Mouse (Mus musculus) megakaryocyte progenitor cell, adult 5-6 weeks (primary cell): ENCODE data around the gene Kcnip1. TPM values are rescaled to one million over a fixed set of nuclear protein-coding genes. Genes with fewer than 3 reads are reported as not detected.

Source experiments
- ATAC-seq: replicated peaks from 2 replicates; pipeline ENCODE4 v1.8.0; 2016; ENCODE audit warnings: mild to moderate bottlenecking, moderate TSS enrichment, inconsistent platforms; ENCODE audit not compliant: poor library complexity
- total RNA-seq, 2 experiments: library from RNA; stranded (forward) in 1 of 2; stranded (reverse) in 1 of 2; fragments of 157-497, 149-512 nt in 1 of 2; fragments of 200-1000 nt in 1 of 2; gene quantifications; 2 replicates each; pipeline versions ENCODE4 v1.2.3 to v1.2.4; 2015 to 2017

The Kcnip1 gene
- total RNA-seq, 2 experiments from 2014 or later, result not detected

GRCm38 (mm10) chr11:33845931-33846330 lies 147.0 kb downstream of the Kcnip1 start:
- ATAC-seq, result no peak

- no peak for ATAC-seq
These were observed 149.6 kb downstream of the Kcnip1 start for GRCm38 (mm10) chr11:33843294-33843864.

- ATAC-seq, result no peak
These were observed 153.9 kb downstream of the Kcnip1 start for GRCm38 (mm10) chr11:33839049-33839448.

GRCm38 (mm10) chr11:33829774-33830173 lies 163.2 kb downstream of the Kcnip1 start:
- ATAC-seq, result 0 out of 2 replicates have a peak, but pooled peaks have one; percentile 23

GRCm38 (mm10) chr11:33827829-33828206 lies 165.1 kb downstream of the Kcnip1 start:
- ATAC-seq, result no peak

GRCm38 (mm10) chr11:33827085-33827828 lies 165.7 kb downstream of the Kcnip1 start:
- no peak for ATAC-seq

GRCm38 (mm10) chr11:33824739-33825138 lies 168.2 kb downstream of the Kcnip1 start:
- no peak for ATAC-seq

GRCm38 (mm10) chr11:33821331-33821730 lies 171.6 kb downstream of the Kcnip1 start:
- no peak for ATAC-seq

- no peak for ATAC-seq
These were observed 172.1 kb downstream of the Kcnip1 start for GRCm38 (mm10) chr11:33820876-33821275.

GRCm38 (mm10) chr11:33818861-33819503 lies 174.0 kb downstream of the Kcnip1 start:
- ATAC-seq, result no peak

- no peak for ATAC-seq
These were observed 176.9 kb downstream of the Kcnip1 start for GRCm38 (mm10) chr11:33816020-33816419.

- no peak for ATAC-seq
These were observed 182.8 kb downstream of the Kcnip1 start for GRCm38 (mm10) chr11:33810105-33810504.

GRCm38 (mm10) chr11:33803093-33803492 lies 189.9 kb downstream of the Kcnip1 start:
- no peak for ATAC-seq

- ATAC-seq, result no peak
These were observed 192.4 kb downstream of the Kcnip1 start for GRCm38 (mm10) chr11:33800436-33801088.

- ATAC-seq, result no peak
These were observed 193.0 kb downstream of the Kcnip1 start for GRCm38 (mm10) chr11:33799933-33800332.

- ATAC-seq, result no peak
These were observed 194.8 kb downstream of the Kcnip1 start for GRCm38 (mm10) chr11:33798094-33798648.

- no peak for ATAC-seq
These were observed 205.6 kb downstream of the Kcnip1 start for GRCm38 (mm10) chr11:33787362-33787761.

- ATAC-seq, result no peak
These were observed 206.4 kb downstream of the Kcnip1 start for GRCm38 (mm10) chr11:33786572-33786971.

- no peak for ATAC-seq
These were observed 211.4 kb downstream of the Kcnip1 start for GRCm38 (mm10) chr11:33781561-33781971.

- no peak for ATAC-seq
These were observed 212.7 kb downstream of the Kcnip1 start for GRCm38 (mm10) chr11:33780263-33780662.

- no peak for ATAC-seq
These were observed 220.3 kb downstream of the Kcnip1 start for GRCm38 (mm10) chr11:33772615-33773141.
